Mouse (Mus musculus) urinary bladder, postnatal 14 days (tissue): Measurements from ENCODE around the gene Tmem150c.
A peak's percentile ranks its signal among the peaks of the same experiment; 100 is the strongest.

Source experiments
- DNase-seq: peaks from one replicate; pipeline ENCODE4 v3.0.0; 2021; ENCODE audit warnings: low spot score

Gene Tmem150c

DNA sequence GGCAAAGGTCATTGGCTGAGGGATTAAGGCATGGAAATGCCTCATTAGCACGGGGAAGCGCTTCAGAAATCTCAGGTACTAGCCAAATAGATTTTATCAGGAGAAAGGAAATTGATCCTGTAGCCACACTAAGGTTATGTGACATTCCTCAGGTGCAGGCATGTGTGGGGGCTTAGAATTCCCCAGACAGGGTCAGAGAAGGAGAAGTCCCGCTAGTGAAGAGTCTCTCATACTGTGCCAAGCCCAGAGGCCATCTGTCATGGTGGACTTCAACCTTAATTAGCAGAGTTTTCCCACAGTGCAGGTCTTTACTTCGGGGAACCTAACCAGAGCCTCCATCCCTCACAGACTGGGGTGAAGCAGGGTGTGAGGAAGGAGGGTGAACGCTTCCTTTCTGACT lies 62.7 kb downstream of the Tmem150c start:
- DNase-seq, result no peak

DNA sequence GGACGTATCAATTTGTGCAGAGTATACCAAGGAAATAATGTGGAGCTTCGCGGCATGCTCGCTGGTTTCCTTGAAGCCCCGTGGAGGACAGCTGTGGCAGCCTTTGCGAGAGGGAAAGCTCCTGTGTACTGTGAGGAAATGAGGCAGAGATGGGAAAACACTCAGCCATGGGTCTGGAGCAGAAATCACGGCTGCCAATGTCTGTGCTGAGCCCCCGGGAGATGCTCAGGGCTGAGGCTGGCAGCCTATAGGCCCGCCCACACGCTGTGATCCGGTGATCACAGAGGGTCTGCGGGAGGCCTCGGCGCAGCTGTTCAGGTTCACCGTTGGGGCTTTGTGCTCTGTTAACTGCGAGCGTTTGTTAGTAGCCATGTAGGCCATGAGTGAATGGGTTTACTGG lies 68.0 kb downstream of the Tmem150c start:
- no peak for DNase-seq

DNA sequence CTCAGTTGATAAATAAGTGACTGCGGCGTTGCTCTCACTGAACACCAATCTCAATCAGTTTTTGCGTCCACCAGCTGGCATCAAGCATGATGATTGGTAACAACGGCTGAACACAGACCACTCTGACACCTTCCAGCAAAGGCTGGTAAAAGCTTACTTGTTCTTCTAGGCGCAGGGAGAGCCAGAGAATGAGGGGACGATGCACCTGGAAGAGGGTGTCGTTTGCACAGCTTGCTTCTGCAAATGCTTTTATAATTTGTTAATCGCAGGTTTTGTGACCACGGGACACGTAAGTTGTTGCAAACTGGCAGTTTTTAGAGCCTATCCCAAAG lies 68.4 kb downstream of the Tmem150c start:
- DNase-seq, result no peak

DNA sequence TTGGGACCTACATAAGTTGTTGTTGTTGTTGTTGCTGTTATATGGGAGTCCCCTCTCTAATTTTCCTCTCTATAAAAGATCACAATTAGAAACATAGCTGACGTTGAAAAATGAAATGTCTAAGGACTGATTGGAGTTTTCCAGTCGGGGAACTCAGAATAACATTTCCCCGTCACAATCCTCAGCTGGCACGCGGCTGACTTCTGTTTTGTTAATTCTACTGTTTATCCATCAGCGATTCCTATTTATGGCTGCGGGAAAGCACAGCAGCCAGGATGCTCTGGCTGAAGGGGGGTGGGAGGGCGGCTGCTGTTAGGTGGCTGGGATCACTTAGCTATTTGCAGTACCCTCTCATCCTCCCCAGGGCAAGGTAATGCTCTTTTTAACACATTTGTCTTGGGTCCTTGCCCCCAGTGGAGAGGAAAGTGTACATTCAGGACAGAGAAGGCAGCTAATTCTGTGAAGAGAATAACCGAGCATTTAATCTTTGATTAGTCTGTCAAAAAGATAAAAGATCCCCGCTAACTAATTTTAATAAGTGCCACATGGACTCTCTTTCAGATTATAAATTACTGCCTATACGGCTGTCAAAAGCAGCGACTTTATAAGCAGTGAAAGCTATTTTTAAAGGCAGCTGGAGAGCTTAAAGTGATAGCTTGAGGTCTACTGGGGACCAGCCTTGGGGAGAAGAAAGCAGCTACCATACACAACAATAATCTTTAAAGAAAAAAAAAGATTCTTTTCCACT lies 68.9 kb downstream of the Tmem150c start:
- no peak for DNase-seq

DNA sequence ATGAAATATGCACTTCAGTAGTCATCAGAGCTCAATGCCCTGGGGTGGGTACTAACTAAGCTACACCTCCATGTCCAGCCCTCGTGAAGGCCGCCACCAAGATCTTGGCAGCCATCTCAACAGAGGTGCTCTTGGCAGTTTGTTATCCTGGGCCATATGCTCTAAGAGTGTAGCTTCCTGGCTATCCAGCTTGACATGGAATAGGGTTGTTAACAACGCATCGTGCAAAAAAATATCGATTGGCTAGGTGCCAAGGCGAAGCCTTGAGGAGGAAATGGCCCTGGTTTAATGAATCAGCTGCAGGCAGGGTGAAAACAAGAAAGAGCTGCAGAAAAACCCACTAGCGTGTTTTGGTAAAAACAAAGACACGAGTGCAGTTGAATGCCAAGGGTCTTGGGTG lies 74.5 kb downstream of the Tmem150c start:
- DNase-seq, result peak; percentile 41

DNA sequence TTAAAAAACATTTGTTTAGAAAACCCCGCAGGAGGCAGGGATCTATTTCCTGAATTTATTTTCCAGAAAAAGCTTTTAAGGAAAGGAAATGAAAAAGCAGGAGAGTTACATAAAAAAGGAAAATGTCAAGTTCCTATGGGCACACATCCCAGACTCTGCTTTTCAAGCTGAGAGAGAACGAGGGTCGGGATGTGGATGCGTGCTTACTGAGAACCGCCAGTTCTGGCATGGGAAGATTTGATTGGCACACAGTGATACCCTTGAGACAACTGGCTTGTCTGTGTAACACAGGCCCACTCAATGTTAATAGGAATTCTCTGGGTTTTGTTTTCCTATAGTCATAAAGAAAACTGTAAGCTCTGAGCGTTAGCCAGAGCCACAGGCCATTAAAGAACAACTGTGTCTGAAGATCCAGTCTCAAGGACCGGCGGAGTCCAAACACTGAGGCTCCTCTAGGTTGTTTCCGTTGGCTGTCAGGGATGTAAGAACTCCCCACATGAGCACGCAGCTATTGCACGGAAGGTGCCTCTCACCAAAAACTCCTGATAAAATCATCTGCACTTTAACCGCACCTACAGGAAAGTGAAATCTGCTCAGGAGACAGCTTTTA lies 75.5 kb downstream of the Tmem150c start:
- DNase-seq, result no peak

DNA sequence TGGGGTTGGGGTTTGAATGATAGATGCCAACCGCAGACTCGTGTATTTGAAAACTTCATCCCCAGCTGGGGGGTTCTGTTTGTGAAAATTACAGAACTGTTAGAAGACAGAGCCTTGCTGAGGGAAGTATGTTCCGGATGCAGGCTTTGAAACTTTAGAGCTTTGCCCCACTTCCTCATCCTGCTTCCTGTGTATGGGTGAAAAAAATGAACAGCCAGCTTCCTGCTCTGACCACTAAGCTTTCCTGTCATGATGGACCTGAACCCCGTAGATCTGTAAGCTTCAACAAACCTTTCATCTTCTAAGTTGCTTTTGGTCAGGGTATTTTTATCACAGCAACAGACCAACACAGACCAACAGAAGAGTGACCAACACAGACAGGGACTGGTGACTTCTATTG lies 77.6 kb downstream of the Tmem150c start:
- no peak for DNase-seq

DNA sequence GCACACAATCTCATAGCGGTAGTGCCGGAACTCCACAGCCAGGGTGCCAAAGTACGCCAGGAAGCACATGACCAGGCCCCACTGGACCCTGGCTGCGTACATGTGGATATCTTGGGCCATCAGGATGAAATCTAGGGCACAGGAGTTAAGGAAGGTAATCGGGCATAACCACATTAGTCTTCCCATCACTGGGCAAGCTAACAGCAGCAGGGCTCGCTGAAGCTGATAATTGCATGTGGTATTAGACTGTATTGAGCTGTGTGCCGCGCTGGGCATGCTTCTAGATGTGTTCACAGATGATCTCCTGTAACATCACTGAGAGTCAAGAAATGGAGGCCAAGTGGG lies 79.7 kb downstream of the Tmem150c start:
- no peak for DNase-seq

DNA sequence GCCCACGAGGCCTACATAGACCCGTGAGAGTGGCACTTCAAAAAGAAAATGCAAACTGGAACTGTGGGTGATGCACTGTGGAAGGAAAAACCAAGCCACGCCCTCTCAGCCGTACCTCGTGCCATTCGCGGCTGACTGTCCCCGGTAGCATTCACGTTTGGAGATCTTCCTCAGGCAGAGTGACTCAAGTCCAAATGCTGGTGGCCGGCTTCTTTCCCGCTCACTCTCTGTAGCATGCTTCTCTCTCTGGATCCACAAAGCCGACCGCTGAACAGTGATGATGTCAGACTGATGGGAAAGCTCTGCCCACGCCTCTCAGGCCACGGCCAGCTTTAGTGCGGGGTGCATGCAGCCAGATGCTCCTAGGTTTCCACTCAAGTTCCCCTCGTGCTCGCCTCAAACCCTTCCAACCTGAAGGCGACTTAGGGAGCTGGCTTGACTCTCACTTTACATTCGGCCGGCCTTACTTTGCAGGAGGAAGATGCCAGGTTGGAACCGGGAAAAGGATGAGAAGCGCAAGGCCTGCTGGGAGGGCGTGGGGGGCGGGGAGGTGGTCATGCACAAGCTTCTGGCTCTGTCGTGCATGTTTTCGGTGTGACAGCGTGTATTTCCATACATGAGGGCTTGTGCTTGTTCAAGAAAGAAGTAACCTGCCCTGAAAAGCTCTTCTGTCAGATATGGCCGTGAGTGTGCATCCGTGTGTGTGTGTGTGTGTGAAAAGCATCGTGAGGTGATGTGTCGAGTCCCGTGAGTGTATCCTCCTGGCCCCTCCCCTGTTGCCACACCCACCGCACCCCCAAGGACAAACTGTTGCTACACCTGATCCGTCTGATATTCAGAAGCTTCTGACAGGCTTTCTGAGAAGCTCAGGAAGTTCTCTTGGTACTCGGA lies 80.3 kb downstream of the Tmem150c start:
- DNase-seq, result no peak

DNA sequence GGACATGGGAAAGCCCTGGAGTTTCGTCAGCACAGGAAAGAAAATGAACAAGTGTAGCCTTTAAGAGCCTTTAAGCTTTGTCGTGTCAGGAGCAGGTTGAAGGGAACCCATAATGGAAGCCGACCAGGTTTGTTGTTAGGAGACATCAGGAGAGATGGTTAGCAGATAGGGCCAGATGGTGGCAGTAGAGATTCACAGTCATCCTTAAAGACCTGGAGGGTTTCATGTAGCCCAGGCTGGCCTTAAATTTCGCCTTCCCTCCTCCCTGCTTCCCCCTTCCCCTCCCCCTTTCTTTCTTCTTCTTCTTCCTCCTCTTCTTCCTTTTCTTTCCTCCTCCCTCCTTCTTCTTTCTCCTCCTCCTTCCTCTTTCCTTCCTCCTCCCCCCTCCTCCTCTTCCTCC lies 85.0 kb downstream of the Tmem150c start:
- DNase-seq, result no peak

DNA sequence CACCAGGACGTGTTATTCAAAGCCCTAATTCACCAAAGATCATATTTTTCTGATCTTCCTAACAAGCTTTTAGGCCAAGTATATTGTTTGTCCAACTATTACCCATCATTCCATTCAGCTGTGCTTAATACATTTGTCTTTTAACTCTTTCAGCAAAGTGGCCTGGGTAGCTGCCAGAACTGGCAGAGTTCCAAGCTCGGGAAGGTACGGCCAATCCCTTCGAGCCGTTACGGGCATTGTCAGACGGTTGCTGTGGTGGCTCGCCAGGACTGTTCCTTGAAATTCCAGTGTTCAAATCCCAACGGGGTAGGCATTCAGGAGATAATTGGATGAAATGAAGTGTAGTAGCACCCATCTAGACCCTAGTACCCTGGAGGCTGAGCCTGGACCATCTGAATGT lies 87.1 kb downstream of the Tmem150c start:
- DNase-seq, result no peak

DNA sequence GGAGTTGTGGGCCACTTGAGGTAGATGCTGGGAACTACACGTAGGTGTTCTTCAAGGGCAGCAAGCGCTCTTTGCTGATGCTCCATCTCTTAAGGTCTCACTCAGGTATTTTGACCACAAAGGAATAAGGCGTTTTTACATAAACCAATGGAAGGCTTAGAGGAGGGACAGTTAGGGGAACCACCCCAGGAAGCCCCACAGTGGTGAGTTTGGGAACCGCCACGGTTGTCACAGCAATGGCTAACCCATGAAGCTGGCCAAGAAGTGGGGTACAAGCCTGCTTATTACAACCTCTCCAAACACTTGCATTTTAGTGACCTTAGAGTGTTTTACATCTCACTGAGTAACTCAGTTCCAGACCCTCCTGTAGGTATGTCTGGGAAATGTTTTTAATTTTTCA lies 88.1 kb downstream of the Tmem150c start:
- no peak for DNase-seq

DNA sequence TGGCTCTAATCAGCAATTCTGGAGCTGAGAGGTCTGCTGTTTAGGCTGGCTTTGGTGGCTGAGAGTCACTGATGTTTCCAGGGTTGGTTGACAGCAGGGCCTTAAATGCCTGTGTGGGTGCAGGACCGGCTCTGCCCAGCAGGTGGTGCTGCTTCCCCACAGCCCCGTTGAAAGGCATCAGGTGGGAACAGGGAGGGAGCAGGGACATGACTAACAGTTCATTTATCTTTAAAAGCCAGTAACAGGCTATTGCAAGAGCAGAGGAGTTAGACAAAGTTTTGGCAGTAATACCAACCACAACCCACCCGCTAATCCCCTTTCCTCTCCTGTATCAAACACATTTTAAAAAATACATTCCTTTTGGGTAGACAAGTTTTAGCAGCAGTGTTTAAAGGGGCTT lies 89.4 kb downstream of the Tmem150c start:
- DNase-seq, result peak; percentile 87

DNA sequence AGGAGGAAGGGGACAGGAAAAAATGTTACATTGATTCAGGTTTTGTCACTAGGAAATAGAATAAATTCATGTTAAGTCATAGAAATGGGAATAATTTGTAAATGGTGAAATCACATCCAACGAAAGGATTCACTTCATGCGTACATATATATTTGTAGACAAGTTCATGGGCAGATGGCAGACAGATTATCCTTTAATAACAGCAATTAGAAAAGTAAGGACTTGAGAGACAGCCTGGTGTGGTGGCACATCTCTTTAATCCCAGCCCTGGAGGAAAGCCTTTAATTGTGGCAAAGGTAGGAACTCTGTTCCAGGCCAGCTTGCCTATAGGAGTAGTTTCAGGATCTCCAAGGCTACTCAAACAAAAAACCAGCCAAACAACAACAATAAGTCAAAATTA lies 90.1 kb downstream of the Tmem150c start:
- DNase-seq, result no peak

DNA sequence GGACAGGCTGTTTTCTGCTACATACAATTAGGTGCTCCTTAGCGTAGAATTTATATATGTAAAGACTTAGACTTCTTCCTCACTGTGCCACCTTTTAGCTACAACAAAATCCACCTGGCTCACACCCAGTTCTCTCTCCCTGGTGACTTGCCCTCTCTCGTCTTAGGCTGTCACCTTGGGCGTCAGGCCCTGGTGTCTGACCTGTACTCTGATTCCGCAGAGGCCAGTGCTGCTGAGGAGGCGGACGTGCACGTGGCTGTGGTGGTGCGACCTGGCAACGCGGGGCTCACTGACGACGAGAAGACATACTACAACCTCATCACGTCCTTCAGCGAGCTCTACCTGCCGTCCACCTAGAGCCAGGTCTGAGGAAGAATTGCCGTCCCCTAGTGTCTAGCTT lies 92.0 kb downstream of the Tmem150c start:
- DNase-seq, result no peak

DNA sequence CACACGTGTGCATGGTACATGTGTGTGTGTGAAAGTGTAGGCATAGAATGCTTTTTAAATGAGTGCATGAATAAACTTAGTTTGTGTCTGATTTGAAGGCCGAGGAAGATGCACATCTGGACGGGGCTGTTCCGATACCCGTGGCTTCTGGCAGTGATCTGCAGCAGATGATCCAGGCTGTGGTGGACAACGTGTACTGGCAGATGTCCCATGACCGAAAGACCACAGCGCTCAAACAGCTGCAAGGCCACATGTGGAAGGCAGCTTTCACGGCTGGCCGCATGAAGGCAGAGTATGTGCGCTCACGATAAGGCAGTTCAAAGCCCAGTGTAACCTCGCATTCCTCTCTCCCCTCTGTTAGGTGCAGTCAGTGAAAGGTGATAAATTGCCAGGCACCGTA lies 98.7 kb downstream of the Tmem150c start:
- no peak for DNase-seq

DNA sequence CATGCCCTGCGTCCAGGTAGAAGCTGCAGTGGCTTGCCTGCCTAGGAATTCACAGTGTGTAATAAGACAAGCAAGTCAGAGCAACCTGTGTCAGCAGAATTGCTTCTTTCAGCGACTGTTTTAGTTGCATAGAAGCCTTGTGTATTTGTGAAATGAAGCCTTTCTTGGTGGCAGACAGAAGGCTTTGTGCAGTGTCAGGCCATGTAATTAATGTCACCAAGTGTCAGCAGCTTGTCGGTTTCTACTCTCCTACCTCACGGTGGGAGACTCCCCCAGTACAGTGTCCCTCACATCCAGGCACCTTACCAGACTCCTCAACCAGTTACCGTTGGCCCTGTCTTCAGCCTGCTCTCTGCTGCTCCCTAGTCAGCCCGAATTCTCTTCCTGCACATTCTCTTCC lies 100.3 kb downstream of the Tmem150c start:
- DNase-seq, result no peak

DNA sequence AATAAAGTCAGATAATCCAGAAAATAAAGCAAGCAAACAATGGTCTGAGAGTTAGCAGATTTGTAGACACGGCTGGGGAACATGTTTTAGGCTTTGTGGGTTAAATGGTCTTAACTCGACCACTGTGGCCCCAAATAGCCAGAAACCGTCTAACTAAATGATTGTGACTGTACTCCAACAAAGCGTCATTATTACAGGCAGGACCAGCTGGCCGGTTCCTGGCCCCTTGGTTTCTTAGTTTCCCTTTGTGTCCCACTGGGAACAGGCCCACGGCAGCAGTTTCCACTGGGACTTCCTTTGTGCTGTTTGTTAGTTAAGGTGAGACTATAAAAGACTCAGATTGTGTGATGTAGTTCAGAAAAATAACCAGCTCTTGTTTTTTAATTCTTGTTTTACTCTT lies 100.9 kb downstream of the Tmem150c start:
- DNase-seq, result no peak

DNA sequence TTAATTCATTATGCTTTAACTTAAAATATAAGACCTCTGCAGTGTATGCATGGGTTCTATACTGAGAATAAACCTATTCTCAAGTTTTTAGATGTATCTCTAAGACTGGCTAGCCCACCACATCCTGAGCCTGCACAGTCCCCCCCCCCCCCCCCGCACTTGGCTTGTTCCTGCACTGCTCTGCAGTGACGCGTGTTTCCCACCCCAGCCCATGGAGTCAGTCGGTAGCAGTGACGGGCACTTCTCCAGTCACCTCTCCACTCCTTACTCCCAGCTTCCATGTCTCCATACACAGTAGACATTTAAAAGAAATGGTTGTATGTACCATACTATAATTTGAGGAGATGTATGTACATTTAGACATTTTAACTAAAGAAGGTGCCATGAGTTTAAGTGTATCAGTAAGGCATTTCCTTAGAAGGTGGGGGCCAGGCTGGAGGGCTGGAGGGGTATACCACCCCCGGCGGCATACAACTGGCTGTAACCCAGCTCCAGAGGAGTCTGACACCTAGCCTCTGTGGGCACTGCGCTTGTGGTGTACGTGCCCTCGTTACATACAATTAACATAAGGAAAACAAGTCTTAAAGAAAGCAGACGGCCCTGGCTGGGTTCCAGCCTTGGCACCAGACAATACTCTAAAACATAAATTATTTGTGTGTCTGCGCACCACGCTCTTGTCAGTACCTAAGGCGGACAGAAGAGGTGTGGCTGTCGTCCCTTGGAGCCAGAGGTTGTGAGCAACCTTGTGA lies 102.0 kb downstream of the Tmem150c start:
- DNase-seq, result no peak

DNA sequence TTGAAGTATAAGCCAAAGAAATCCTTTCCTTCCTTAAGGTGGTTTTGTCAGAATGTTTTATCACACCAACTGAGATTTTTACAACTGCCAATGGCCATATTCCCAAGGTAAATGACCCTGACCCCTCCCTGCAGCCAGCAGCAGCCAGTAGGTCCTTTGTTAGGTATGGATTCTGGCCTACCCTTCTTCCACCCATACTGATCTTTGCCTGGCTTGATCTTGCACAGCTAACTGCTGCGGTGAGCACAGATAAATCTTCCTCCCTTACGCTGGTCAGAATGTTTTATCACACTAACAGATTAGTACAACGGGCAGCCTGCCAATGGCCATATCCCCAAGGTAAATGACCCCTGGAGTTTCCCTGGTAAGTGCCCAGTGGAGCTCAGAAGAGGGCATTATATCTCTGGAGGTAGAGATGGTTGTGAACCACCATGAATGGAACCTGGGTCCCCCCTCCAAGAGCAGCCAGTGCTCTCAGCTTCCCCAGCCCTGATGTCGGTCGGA lies 103.7 kb downstream of the Tmem150c start:
- DNase-seq, result no peak

DNA sequence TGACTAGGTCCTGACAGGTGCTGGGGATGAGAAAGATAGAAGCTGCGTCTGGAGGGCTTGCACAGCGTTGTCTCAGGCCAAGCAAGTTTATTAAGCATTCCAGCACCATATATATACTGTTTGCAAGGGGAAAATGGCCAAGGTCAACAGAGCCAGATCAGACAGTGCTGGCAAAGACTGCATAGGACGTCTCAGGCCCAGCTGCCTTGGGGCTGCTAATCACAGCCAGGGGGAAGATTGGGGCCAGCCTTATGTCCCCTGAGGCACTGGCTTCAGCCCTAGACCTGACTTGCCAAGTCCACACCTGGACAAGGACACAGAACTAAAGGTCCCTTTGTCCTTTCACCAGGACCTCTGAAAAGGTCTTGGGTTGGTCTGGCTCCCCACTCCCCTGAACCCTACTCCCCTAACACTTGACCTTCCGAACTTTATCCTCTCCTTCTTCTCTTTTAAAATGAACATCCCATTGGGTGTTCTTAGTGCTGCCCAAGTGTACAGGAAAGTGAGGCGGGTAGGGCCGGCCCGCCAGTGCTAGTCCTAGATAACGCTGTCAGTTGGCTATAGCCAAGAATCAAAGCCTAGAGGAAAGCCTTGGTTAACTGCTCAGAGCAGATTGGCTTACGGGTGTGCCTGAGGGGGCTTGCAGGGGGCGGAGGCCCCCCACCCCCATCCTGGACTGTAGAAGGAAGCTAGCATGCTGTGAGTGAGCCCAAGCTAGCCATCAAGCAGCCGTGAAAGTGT lies 104.6 kb downstream of the Tmem150c start:
- no peak for DNase-seq

DNA sequence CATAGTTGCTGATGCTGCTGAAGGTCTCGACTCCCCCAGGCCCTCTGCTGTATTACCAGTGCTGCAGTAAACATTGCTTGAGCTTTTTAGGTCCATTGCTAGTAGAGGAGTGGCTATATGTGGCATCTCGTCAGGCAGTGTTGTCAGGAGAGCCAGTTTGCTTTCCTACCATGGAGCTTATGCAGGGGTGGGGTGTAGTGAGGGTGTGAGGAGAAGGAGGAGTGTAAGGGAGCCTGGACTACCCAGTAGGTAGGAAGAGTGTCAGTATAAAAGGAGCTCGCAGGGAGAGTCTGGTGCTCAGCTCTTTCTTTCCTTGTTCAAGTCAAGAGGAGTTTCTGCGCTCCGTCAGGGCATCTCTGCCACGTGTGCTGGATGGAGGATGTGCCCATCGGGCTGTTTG lies 106.9 kb downstream of the Tmem150c start:
- no peak for DNase-seq
